Mouse (Mus musculus): ENCODE measurements around the gene Vmo1. TPM values are rescaled to one million over a fixed set of nuclear protein-coding genes. Genes with fewer than 3 reads are reported as not detected.
A peak's percentile ranks its signal among the peaks of the same experiment; 100 is the strongest.
"Not testable (repeated sequence)": the region's sequence is repeated elsewhere in the genome, so short reads cannot be mapped to it uniquely, and the experiment has no call there.

Vmo1 gene
- polyA plus RNA-seq, 1 experiment = 0.30 TPM

- Histone ChIP-seq H3K4me1 (ENCODE audit: control insufficient read depth, insufficient read depth, low read length) (no peaks in the 10 kb centered on the region), H3K27ac (ENCODE audit: control insufficient read depth, insufficient read depth, low read depth, low read length) (no peak overlapping the region), H3K27me3 (ENCODE audit: control insufficient read depth, insufficient read depth, low read length) (no peaks in the 10 kb centered on the region), H3K36me3 (ENCODE audit: control insufficient read depth, insufficient read depth, low read length) (no peaks in the 10 kb centered on the region), H3K4me3 (ENCODE audit: control insufficient read depth, low read depth, low read length) (no peak overlapping the region)
- TF ChIP-seq POLR2A (IDR thresholded peaks at IDR 0.05; ENCODE audit: control insufficient read depth, low read depth, low read length) (no peak), CTCF (IDR thresholded peaks at IDR 0.05; ENCODE audit: control insufficient read depth, insufficient read depth, insufficient replicate concordance, low read depth, low read length) (no peak)
Measured at GRCm38 (mm10) chr11:70528610-70529009, 14.2 kb upstream of the Vmo1 start.

GRCm38 (mm10) chr11:70526211-70526610, 11.8 kb upstream of the Vmo1 start:
- peak overlapping the region; percentile 91 for H3K4me3 ChIP-seq (ENCODE audit: control insufficient read depth, low read depth, low read length)
- no peak overlapping the region for H3K27ac ChIP-seq (ENCODE audit: control insufficient read depth, insufficient read depth, low read depth, low read length)
- H3K4me1 ChIP-seq (ENCODE audit: control insufficient read depth, insufficient read depth, low read length) = 0 out of 2 replicates have a peak, but pooled peaks cover 2% of the 10 kb centered on the region
- TF ChIP-seq CTCF (IDR thresholded peaks at IDR 0.05; ENCODE audit: control insufficient read depth, insufficient read depth, insufficient replicate concordance, low read depth, low read length) = no peak
- TF ChIP-seq POLR2A (IDR thresholded peaks at IDR 0.05; ENCODE audit: control insufficient read depth, low read depth, low read length) = no peak
- H3K27me3 ChIP-seq (ENCODE audit: control insufficient read depth, insufficient read depth, low read length) = no peaks in the 10 kb centered on the region
- H3K36me3 ChIP-seq (ENCODE audit: control insufficient read depth, insufficient read depth, low read length) = no peaks in the 10 kb centered on the region

- H3K36me3 ChIP-seq (ENCODE audit: control insufficient read depth, insufficient read depth, low read length) = no peaks in the 10 kb centered on the region
- H3K27ac ChIP-seq (ENCODE audit: control insufficient read depth, insufficient read depth, low read depth, low read length) = no peak overlapping the region
- TF ChIP-seq CTCF (IDR thresholded peaks at IDR 0.05; ENCODE audit: control insufficient read depth, insufficient read depth, insufficient replicate concordance, low read depth, low read length) (no peak), POLR2A (IDR thresholded peaks at IDR 0.05; ENCODE audit: control insufficient read depth, low read depth, low read length) (no peak)
- peak overlapping the region; percentile 91 for H3K4me3 ChIP-seq (ENCODE audit: control insufficient read depth, low read depth, low read length)
- H3K27me3 ChIP-seq (ENCODE audit: control insufficient read depth, insufficient read depth, low read length) = no peaks in the 10 kb centered on the region
- H3K4me1 ChIP-seq (ENCODE audit: control insufficient read depth, insufficient read depth, low read length) = 0 out of 2 replicates have a peak, but pooled peaks cover 2% of the 10 kb centered on the region
Measured at GRCm38 (mm10) chr11:70525726-70526125, 11.3 kb upstream of the Vmo1 start.

- Histone ChIP-seq H3K4me1 (ENCODE audit: control insufficient read depth, insufficient read depth, low read length) (peaks cover 7% of the 10 kb centered on the region), H3K27me3 (ENCODE audit: control insufficient read depth, insufficient read depth, low read length) (no peaks in the 10 kb centered on the region), H3K4me3 (ENCODE audit: control insufficient read depth, low read depth, low read length) (peak within 1 kb of the TSS; percentile 91), H3K27ac (ENCODE audit: control insufficient read depth, insufficient read depth, low read depth, low read length) (peak within 1 kb of the TSS; percentile 68; the same call in 1 of the 2 replicates), H3K36me3 (ENCODE audit: control insufficient read depth, insufficient read depth, low read length) (no peaks in the 10 kb centered on the region)
- TF ChIP-seq POLR2A (IDR thresholded peaks at IDR 0.05; ENCODE audit: control insufficient read depth, low read depth, low read length) (peak; percentile 86), CTCF (IDR thresholded peaks at IDR 0.05; ENCODE audit: control insufficient read depth, insufficient read depth, insufficient replicate concordance, low read depth, low read length) (no peak)
Measured at GRCm38 (mm10) chr11:70525184-70525678, 10.8 kb upstream of the Vmo1 start, which contains the start of gene Psmb6. Gene Psmb6 (plus strand): TSS chr11:70525367.

- H3K36me3 ChIP-seq (ENCODE audit: control insufficient read depth, insufficient read depth, low read length) = no peaks in the 10 kb centered on the region
- H3K4me3 ChIP-seq (ENCODE audit: control insufficient read depth, low read depth, low read length) = peak overlapping the region; percentile 91
- H3K27me3 ChIP-seq (ENCODE audit: control insufficient read depth, insufficient read depth, low read length) = no peaks in the 10 kb centered on the region
- no peak overlapping the region for H3K27ac ChIP-seq (ENCODE audit: control insufficient read depth, insufficient read depth, low read depth, low read length)
- TF ChIP-seq CTCF (IDR thresholded peaks at IDR 0.05; ENCODE audit: control insufficient read depth, insufficient read depth, insufficient replicate concordance, low read depth, low read length) = no peak
- TF ChIP-seq POLR2A (IDR thresholded peaks at IDR 0.05; ENCODE audit: control insufficient read depth, low read depth, low read length) = no peak
- H3K4me1 ChIP-seq (ENCODE audit: control insufficient read depth, insufficient read depth, low read length) = peaks cover 9% of the 10 kb centered on the region
Measured at GRCm38 (mm10) chr11:70524782-70525181, 10.4 kb upstream of the Vmo1 start.

GRCm38 (mm10) chr11:70523306-70523989, 9.0 kb upstream of the Vmo1 start:
- H3K36me3 ChIP-seq (ENCODE audit: control insufficient read depth, insufficient read depth, low read length); H3K27ac ChIP-seq (ENCODE audit: control insufficient read depth, insufficient read depth, low read depth, low read length); H3K27me3 ChIP-seq (ENCODE audit: control insufficient read depth, insufficient read depth, low read length); H3K4me3 ChIP-seq (ENCODE audit: control insufficient read depth, low read depth, low read length): not testable (repeated sequence)
- H3K4me1 ChIP-seq (ENCODE audit: control insufficient read depth, insufficient read depth, low read length) = peaks cover 10% of the 10 kb centered on the region

- H3K27ac ChIP-seq (ENCODE audit: control insufficient read depth, insufficient read depth, low read depth, low read length) = no peak overlapping the region
- TF ChIP-seq CTCF (IDR thresholded peaks at IDR 0.05; ENCODE audit: control insufficient read depth, insufficient read depth, insufficient replicate concordance, low read depth, low read length) (no peak), POLR2A (IDR thresholded peaks at IDR 0.05; ENCODE audit: control insufficient read depth, low read depth, low read length) (no peak)
Measured at GRCm38 (mm10) chr11:70520178-70520769, 5.9 kb upstream of the Vmo1 start.

More at GRCm38 (mm10) chr11:70520178-70520769, 5.9 kb upstream of the Vmo1 start:
- Histone ChIP-seq H3K4me1 (ENCODE audit: control insufficient read depth, insufficient read depth, low read length) (peaks cover 10% of the 10 kb centered on the region), H3K4me3 (ENCODE audit: control insufficient read depth, low read depth, low read length) (peak overlapping the region; percentile 62), H3K36me3 (ENCODE audit: control insufficient read depth, insufficient read depth, low read length) (no peaks in the 10 kb centered on the region), H3K27me3 (ENCODE audit: control insufficient read depth, insufficient read depth, low read length) (no peaks in the 10 kb centered on the region)

Data from testis, adult 2 months (tissue).